ENCODE assay signal across 12 mouse cellular contexts in the genomic region with DNA sequence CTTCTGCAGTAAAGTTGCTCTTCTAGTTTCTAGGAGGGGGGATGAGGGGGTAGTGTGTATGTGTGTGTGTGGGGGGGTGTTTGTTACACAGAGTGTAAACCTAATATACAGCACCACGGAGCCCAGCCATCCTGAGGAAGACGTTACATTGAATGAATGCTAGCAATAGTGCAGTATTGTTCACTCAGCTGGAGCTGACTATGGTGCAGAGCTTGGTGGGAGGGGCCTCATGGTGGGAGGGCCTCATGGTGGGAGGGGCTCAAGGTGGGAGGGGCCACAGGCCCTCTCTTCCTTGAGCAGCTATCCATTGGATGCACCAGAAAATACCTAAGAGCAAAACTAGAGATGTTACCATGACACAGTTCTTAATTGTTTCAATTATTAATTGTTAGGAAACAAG.
DNase-seq lines count a peak whose midpoint lies in the region; ATAC-seq lines count a peak whose summit lies in the region.
"Had no signal": no experiment of that assay in that cellular context is flagged by ENCODE, and none has a peak within 500 bp of the region (broad histone marks: within the 10 kb centered on the region; RNA-seq: fewer than 3 reads in every experiment).

No protein-coding gene starts in this region.

- DNase-seq in kidney, postnatal 10 days, result peak; percentile 29
- DNase-seq in kidney, adult 8-10 months, result no peak
- DNase-seq in NIH3T3 (ENCODE audit: low read depth), result peak; percentile 17
- no peak for DNase-seq in heart, embryonic 10.5 days (ENCODE audit: low spot score)
- DNase-seq: cerebellum, adult 18-20 months; gastrocnemius, postnatal 10 days; kidney, postnatal 25 days had no signal

- no peak overlapping the region for H3K27ac ChIP-seq in heart, embryonic 10.5 days

- 0 out of 2 replicates have a peak, but pooled peaks have one; percentile 36 for ATAC-seq in erythroblast, adult 5-6 weeks (replicated peaks; ENCODE audit: low FRiP score, poor library complexity, severe bottlenecking)
- peak; percentile 62 for ATAC-seq in megakaryocyte progenitor cell, adult 5-6 weeks (replicated peaks; ENCODE audit: poor library complexity)
- no peak for ATAC-seq in megakaryocyte, adult 5-6 weeks (ENCODE audit: poor library complexity, severe bottlenecking)

- no peak overlapping the region for H3K4me3 ChIP-seq in heart, embryonic 10.5 days
- H3K4me3 ChIP-seq: hindbrain, embryonic 10.5 days; megakaryocyte, embryonic 14.5 days had no signal

- H3K4me1 ChIP-seq in heart, embryonic 10.5 days, result peaks cover 45% of the 10 kb centered on the region

- WGBS in heart, embryonic 10.5 days, result 91% methylated on average over 2 of the region's 2 CpGs

- H3K36me3 ChIP-seq in heart, embryonic 10.5 days, result no peaks in the 10 kb centered on the region
- H3K36me3 ChIP-seq: hindbrain, embryonic 10.5 days had no signal

- H3K9me3 ChIP-seq in heart, embryonic 10.5 days, result no peaks in the 10 kb centered on the region
- H3K9me3 ChIP-seq: hindbrain, embryonic 10.5 days; megakaryocyte, embryonic 14.5 days had no signal

- H3K27me3 ChIP-seq in heart, embryonic 10.5 days (ENCODE audit: insufficient read depth, poor library complexity, severe bottlenecking), result no peaks in the 10 kb centered on the region
- H3K27me3 ChIP-seq: megakaryocyte, embryonic 14.5 days had no signal

Comparison
In these comparisons a context has a peak if more than half of its experiments do, and no peak if none do; other contexts are left out.
1. DNase-seq: peak in kidney, postnatal 10 days (single experiment) and NIH3T3 (single experiment); none in kidney, adult 8-10 months (0 of 2) and heart, embryonic 10.5 days (single experiment).